Mouse (Mus musculus) CD4-positive helper T cell, adult 2 months (primary cell): ENCODE measurements around the gene Tlr9.

Experiments
- DNase-seq: peaks from one replicate; pipeline ENCODE4 v3.0.0-alpha.2; 2012; ENCODE audit warnings: low read depth, missing footprints, low spot score

Gene Tlr9

DNA sequence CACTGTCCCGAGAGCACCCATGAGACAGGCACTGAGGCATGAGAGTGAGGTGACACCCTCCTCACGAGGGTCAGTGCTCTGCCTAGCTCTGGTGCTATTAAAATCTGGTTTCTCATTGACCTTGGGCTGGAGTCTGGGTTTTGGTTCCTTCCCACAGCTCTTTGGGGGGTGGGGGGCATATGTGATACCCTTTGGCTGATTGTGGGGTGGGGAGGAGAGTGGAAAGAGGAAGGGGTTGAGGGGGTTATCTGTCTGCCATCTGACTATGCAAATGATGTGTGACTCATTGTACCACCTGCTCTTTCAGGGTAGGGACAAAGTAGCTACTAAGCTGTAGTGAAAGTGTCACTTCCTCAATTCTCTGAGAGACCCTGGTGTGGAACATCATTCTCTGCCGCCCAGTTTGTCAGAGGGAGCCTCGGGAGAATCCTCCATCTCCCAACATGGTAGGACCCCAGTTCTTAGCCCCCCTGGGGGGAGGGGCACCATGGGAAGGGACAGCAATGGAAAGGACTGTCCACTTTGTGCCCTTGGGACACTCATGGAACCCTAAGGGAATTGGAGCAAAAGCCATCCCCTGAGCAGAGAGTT lies at the start of gene Tlr9:
Gene Tlr9 (plus strand): TSS at position 338 of the 591 bp plus-strand sequence.
- DNase-seq: no peak

DNA sequence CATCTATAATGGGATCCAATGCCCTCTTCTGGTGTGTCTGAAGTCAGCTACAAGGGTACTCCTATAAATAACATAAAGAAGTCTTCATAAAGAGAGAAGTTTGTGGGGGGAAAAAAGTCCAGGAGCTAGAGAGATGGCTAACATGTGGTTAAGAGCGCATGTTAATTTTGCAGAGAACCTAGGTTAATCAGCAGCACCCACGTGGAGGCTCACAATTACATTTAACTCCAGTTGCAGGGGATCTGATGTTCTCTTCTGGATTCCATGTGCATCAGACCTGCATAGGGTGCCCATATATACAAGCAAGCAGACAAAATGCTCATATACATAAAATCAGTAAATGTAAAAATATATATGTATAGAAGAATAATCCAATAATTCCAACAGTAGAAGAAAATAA lies 49.0 kb upstream of the Tlr9 start:
- DNase-seq: no peak

DNA sequence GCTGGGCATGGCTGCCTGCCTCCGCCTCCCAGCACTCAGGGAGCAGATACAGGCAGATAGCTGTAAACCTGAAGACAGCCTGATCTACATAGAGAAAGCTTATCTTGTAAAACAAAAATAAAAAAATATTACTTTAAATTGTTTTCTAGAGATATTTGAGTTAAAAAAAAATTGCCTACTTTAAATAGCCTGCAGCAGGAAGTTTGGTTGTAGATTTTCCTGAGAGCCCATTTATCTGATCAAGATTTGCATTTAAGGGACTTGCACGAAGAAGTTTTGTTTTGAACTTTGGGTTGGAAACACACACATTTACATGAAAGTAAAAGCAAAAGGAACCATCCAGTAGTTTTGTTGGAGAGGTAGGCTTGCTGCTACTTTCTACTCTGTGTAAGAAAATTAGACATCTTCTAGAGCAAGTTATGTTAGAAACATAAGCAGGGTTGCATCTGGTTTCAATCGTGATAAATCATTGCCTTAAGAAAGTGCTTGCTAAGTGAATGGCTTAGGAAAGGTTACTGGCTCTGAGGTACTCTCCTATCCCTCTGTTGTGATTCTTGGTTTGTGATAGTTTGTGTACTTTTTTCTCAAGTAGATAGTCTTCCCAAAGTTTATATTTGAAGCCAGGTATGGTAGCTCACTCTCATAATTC lies 46.7 kb upstream of the Tlr9 start:
- DNase-seq: peak; percentile 48

DNA sequence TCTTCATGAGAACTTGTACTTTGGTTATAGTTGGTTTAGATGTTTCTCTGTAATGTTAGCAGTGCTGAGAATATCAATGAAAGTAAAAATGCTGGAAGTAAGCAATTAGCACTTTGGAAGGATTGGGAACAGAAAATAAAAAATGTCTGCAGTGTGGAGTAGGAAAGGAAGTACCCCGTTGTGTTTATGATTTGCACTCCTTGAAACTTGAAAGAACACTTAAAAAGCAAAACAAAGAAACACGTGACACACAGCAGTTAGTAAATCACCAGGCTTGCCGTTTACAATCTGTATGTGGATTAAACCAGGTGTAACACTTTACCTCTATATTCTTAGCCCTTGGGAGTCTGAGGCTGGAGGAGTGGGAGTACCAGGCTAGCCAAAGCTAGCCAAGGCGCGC lies 45.6 kb upstream of the Tlr9 start:
- peak; percentile 34 for DNase-seq

DNA sequence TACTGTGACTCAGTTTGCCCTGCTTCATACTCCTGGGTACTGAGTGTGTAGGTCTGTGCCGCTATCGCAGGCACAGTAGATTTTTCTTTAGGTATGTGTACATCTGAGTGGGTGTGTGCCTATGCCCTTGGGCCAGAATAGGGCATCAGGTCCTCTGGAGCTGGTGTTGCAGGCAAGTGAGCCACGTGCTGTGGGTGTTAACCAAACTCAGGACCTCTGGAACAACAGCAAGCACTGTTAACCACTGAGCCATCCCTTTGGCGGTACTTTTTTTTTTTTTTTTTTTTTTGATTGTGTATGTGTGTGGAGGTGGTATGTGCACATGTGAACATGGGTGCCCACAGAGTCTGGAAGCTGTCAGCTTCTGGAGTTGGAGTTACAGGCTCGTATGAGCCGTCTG lies 44.6 kb upstream of the Tlr9 start:
- DNase-seq: no peak

DNA sequence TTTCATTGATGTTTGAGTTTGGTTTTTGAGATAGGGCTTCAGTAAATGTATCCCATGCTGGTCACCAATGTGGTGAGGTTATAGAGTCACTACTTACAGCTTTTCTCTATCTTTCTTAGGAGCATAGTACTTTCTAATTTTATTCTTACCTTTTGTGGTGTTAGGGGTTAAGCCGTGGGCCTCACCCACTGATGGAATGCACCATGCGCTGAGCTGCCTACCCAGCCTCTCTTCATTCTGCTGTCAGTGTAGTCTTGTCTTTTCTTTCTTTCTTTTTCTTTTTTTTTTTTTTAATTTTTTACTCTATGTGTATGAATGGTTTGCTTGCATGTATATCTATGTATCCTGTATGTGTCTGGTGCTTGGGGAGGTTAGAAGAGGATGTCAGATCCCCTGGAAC lies 42.9 kb upstream of the Tlr9 start:
- DNase-seq: no peak

DNA sequence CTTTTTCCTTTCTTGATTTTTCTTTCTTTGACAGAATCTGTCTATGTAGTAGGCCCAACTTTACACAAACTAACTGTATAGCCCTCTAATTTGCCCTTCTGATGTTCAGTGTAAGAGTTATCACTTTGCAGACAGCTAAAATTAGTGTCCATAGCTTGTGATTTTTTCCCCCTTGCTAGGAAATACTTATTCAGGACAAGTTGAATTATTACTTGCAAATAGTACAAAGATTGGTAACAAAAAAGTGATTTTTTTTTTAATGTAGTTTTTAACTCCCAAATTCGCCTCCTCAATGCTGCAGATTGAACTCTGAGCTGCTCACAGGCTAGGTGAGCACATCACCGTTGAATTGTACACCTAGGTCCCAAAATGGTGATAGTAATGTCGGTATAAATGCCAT lies 42.4 kb upstream of the Tlr9 start:
- DNase-seq: no peak

DNA sequence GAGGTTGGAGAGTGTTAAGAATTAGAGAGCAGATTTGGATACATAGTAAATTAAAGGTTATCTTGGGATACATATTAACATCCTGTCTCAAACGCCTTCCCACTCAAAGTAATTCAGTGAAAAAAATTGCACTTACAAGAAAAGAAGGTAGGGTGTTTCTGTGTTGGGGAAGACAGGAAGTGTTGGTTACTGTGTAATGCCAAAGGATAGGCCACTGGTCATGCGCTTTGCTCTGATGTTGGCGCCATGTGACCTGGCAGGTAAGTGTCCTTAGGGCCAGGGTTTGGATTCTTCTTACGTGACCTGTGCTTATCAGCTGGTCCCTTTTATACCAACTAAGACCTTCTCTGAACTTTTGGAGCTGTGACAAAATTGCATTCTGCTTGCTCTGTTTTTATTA lies 40.3 kb upstream of the Tlr9 start:
- DNase-seq: no peak

DNA sequence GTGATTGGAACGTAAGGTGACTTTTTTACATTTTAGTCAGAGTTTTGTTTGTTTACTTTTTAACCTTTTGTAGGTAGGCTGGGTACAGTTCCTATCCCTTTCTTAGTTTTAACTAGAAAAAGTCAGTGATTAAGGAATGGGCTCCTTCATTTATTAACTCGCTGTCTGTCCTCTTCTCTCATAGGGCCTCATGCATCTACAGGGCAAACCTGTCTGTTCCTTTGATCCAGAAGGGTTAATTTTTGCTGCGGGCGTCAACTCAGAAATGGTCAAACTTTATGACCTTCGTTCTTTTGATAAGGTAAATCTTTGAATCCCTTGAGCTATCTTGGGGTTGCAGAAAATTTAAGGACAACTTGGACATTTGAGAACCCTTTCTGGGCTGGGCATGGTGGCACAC lies 38.4 kb upstream of the Tlr9 start:
- DNase-seq: no peak

DNA sequence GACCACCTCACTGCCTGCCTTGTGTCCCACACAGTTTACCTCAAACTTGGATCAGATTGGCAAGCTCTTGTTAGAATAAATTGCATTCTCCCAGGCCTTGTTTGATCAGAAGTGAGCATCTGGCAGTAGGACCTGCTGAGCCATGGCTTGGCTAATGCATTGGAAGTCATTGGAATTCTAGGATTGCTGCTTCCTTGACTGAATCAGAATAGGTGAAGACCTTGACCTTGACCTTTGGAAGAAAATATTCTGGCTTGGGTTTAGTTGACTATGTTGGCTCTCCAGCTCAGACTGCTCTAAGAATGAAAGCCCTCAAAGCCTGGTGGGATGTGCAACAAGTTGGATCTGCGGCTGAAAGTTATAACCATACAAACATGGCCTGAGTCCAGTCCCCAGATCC lies 31.0 kb upstream of the Tlr9 start:
- DNase-seq: no peak

DNA sequence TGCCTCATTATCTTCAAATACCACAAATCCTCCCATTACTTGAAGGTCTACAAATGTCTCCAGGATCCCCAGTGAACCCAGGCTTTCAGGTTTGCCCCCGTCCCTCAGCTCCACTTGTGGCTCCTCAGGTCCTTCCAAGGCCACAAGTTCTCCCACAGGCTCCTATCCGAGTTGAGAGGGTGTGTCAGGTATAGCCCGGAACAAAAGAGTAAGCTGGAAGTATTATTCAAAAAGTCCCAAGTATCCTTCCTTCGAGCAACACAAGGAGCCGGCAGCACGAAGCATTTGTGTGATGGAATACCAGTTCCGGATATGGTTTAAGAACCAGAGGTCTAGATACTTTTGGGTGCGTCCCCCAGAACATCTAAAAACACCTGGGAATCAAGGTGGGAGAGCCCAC lies 30.4 kb upstream of the Tlr9 start:
- no peak for DNase-seq

DNA sequence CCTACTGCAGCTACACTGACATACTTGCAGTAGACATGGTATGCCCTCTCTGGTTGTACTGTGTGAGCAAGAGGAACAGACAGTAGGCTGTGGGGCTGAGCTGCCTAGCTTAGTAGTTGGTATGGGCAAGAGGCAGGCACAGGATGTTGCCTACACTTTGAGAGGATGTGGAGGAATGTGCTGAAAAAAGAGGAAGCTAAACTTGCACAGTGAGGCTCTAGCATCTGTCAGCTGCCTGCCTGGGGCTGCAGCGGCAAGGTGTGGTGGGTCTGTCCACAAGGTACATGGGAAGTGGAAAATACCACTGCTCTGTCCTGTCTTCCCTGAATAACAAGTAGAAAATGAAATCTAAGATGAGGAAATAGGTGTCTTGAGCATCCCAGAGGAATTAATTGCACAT lies 29.4 kb upstream of the Tlr9 start:
- peak; percentile 37 for DNase-seq

DNA sequence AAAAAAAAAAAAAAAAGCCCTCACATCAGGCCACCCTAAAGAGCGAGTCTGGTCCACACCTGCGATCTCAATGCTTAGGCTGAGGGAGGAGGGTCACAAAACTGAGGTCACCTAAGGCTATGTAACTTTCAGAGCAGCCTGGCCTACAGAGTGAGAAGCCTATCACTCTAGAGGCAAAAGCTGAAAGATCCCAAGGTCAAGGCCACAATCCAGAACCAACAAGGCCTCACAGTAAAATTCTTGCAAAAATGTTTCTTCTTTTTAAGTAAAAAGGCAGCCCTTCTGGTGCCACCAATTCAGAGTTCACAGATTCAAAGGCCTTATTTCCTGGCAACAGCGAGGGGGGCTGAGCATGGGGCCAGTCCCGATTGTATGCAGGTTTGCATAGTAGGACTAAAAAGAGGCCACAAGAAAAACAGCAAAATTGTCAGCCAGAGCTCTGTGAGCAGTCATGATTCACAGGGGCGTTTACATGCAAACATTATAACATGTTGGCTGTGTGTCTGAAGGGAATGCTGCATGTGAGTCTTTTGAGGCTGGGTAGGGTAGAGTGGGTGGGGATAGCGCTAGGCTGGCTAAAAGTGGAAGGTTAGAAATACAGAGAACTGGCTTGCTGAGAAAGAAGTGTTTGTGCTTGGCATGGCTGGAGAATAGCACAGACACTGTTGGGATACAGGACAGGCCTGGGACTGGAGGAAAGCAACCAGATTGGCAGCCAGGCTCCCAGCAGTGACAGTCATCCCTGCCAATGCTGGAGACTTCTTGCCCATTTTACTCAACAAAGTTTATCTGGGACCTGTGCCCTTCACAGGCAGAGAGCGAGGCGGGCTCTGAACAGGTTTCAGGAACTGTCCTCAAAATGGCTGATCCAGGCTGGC lies 28.2 kb upstream of the Tlr9 start:
- peak; percentile 41 for DNase-seq

DNA sequence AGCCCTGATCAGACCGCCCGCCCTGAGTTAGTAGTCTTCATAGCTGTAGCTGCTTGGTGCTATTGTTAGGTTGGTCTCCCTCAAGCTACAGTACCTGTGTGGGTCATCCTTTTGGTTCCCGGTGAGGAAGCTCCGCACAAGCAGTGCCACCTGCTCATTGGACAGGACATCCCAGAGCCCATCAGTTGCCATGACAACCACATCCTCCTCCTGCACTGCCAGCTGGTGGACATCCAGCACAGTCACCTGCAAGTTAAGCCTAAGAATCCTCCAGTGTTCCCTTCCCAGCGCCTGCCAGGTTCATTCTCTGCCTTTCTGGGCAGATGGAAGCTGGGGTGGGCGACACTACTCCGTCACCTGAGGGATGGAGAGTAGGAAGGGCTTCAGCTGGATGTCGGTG lies 26.7 kb upstream of the Tlr9 start:
- DNase-seq: no peak

DNA sequence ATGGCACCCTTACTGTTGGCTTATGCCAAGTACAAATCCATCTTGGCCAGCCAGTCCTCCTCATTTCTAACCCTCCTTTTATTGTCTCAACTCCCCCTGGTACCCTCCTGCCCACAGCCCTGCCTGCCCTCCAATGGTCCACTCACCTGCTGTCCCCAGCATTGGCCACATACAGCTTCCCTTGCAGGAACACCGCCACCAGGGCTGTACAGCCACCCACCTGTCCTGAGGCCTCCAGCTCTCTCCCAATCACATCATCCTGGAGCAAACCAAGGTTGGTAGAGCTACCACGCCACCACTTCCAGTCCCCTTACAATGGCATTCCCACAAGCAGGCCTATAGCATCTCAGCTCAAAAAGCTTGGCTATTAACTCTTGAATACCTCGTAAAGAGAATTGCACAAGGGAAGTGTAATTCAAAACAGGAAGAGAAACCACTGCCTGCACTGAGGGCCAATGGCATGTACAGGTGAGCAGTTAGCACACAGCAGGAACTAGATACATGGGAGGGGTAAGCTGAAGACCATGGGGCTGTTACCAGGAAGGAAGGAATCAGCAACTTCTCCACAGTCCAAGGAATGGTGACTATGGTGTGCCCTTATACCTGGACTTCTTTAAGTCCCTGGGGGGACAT lies 25.2 kb upstream of the Tlr9 start:
- no peak for DNase-seq

DNA sequence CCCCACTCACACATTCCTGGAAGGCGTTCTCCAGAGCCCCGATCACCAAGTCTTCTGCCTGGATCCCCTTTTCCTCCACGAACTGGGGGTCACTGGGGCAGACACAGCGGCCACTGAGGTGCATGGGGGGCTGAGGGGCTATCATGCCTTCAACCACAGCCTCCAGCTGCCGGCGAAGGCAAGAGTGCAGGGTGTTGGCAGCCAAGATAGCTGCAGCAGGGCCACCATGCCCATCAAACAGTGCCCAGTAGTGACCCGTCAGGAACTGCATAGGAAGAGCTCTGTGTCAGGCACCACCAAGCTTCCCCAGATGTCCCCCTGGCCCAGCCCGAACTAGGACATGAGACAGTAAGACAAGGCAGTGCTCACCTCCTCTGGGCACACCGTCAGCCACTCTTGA lies 24.7 kb upstream of the Tlr9 start:
- DNase-seq: no peak

DNA sequence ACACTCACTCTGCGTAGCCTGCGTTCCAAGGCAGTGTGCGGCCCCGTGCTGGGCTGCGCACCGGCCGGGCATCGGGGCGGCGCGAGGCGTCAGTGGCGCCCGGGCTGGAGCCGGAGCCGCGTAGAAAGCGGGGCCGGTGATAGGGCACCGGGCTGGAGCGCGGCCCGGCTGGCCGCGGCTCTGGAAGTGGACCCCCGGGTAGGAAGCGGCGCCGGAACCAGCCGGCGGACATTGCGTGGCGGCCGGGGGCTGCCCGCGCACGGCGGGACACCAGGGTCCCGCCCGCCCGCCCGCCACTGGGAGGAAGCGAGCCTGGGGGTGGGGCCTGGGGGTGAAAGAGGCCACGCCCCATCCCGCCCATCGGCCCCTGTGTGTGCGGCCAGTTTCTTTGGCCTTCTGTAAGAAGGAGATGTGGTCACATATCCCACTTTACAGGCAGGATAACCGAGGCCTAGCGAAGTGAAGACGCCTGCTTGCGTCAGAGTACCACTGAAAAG lies 23.4 kb upstream of the Tlr9 start:
- DNase-seq: peak; percentile 76

DNA sequence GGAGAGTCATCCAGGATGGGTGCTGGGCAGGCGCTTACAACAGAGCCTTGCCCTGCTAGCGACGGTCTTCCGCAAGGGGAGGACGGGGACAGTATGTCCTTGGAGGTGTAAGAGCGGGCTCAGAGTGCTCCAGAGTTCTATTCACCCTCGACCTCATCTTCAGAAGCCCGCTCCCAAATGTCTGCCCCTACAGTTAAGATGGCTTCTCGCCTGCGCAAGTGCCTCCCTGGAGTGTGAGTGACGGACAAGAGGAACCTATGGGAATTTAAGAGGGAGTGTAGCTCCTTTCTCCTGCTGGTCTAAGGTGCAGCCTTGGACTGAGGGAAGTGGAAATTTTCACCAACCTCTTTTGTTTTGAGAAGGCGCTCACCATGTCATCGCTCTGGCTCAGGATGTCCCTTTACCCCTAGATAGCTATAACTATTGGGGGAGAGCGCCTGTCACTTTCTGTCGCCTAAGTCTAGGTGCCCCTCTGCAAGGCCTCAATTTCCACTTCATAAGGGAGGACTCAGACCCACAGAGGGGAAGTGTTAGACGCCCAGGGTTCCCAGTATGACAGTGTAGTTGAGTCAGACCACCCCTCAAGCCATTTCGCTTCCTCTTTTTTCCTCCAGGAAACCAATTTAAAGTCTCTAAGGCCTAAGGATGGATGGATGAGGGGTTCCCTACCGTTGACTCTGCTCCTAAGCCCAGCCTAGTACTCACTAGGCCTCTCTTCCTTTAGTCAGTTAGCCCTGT lies 22.7 kb upstream of the Tlr9 start, which contains the start of gene Ppm1m:
Gene Ppm1m (minus strand): TSS at position 212 of the 738 bp plus-strand sequence.
- no peak for DNase-seq

DNA sequence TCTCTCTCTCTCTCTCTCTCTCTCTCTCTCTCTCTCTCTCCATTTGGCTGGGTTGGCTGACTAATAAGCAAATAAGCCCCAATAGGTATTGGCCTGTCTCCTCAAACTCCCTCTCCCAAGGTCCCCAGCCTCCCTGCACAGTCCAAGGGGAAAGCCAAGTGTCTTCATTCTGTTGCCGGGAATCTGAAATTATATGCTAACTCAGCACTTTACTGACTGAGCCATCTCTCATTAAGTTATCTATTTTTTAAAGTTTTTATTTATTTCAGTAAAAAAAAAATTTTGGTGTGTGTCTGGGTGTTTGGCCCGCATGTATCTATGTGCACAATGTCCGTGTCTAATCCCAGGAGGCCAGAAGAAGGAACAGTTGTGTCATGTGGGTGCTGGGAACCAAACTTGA lies 20.5 kb upstream of the Tlr9 start:
- no peak for DNase-seq

DNA sequence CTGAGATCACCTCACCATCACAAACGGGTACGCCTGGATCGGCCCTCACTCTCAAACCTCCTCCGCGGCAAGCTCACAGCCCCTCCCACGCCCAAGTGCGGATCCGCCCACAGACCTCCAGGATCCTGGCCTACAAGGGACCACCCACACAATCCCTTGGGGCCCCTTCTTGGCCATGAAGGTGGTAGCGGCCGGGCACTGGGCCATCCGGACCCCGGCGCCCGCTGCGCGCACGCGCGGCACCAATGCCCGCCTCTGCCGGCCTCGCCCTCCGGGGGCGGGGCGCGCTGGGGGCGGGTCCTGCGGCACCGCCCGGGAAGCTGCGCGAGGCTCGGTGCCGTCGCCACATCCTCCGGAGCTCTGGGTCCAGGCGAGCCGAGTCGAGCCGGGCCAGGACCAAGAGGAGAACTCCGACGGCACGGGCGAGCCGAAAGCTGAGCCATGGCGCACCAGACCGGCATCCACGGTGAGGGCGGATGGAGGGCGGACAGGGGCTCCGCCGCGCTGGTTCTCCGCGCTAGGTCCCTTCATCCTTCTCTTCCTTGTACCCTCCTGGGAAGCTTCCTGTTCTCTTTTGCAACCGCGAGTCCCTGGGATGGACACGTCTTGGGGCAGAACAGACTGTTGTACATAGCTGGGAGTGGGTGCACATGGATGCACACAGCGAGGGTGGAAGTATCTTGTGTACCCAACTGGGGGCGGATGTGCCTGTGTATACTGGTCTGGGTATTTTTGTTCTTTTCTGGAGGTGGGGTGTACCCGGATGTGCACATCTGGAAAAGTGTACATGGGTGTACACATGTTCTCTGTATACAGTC lies 19.4 kb upstream of the Tlr9 start, which contains the start of gene Twf2:
Gene Twf2 (plus strand): TSS at position 290 of the 818 bp plus-strand sequence.
- DNase-seq: peak; percentile 93
